Mouse (Mus musculus): ENCODE data around the gene Plpp1.

The Plpp1 gene

DNA sequence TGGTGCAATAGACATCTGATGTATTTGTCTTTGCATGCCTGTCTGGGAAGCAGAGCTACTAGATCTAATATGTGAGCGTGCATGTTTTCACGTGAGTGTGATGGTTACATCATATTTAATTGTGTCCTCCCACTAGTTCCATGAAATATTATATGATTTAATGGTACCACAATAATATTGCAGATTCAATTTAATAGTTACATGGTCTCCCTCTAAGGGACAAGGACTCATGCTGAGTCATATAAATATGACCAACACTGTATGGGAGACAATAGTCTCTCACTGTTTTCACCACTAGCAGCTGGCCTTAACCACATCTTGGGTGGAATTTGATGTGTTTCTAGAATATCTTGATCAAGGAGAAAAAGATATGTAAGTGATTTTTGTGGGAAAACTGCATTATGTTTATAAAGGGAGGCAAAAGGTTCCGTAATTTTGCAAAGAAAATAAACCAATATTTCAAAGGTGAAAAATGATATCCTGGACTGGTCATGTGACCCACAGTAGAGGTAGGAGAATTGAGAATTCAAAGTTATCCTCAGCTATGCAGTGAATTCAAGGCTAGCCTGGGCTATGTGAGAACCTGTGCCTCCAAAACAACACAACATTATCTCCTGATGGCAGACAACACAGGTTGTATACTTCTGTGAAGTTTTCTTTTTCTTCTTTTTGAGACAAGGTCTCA, 26.5 kb upstream of the Plpp1 start:
- no peak for DNase-seq (ENCODE audit: low spot score in 2 of 2)

DNA sequence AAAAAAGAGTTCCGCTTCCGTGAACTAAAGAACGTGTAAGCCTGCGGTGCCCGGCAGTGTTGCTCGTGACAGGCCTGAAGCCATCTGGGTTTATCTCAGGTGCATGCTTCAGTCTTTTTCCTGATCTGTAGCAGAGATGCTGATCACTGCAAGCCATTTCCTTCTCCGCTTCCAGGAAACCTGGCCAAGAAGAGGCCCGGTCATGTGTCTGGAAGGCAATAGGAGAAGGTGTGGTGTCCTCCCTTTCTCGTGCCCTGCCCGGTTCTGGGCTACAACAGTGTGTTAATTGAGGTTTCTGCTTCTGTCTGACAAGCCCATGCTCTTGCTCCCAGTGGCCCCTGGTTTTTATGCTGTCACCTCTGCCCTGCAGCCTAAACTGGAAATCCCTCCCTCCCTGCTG, 24.7 kb upstream of the Plpp1 start:
- DNase-seq (ENCODE audit: low spot score in 2 of 2): no peak

DNA sequence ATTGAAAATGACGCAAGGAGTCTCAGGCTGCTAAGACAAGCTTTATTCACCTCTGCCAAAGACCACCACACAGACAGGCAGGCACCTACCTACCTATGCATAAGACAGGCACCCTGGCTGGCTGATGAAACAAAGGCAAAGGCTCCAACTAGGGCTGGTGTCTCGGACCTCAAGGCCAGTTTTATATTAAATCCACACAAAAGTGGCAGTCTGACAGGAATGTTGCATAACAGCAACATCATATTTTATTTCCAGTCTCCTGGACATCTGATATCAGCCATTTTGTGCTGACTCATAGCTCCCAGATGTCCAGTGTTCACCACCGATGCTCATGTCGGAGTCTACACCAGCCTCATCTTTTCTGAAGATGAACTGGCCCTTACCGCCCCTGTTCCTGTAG, 22.2 kb upstream of the Plpp1 start:
- DNase-seq (ENCODE audit: low spot score in 2 of 2): no peak

DNA sequence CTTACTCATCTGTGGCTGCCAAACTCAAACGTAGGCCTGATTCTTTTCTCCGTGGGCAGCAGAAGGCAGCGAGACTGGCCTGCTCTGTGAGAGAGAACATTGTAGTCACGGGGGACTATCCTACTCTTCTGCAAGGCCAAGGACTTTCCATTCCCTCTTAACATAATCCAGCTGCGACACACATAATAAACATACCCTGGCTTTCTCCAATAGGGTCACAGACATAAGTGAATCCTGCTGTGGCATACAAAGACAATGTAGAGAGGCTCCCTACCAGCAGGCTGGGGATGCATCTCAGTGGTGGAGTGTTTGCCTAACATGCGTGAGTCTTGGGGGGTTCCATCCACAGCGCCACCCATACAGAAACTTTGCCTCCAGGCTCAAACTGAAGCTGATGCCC, 15.3 kb upstream of the Plpp1 start:
- no peak for DNase-seq (ENCODE audit: low spot score in 2 of 2)

DNA sequence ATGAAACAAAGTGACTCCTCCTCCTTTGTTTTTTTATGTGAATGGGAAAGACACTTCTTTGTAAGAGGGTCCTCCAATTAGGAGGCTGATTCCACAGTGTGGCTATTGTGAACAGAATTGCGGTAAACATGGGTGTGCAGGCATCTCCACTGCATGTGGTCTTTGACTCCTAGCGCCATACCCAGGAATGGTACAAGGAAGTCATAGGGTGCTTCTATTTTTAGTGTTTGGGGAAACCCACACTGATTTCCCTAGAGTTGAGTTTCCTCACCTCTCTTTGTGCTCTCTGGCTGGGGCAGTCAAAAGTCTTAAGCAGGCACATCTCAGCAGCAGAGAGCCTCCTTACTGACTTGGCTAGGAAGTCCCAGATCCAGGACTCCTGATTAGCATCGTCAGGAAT, 14.4 kb upstream of the Plpp1 start:
- no peak for DNase-seq (ENCODE audit: low spot score in 2 of 2)

DNA sequence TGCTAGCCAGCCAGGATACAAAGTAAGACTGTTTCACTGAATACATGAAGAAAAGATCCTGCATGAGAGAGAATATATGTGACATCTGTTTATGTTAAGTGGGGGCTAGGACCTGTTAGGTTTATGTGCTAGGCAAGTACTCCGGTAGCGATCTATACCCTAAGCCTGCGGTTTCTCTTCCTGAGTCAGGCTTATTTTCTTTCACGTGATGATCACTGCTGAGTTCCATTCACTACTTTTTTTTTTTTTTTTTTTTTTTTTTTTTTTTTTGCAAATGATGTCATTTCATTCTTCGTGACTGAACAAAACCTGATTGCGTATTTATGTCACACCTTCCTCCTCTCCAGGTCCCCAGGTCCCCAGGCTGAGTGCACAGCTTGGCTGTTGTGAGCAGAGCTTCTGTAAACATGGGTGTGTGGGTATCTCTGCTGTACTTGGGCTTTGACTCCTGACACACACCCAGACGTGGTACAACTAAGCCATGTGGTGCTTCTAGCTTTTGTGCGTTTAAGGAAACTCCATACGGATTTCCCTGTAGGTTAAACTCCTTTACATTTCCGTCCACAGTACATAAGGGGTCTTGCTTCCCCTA, 13.6 kb upstream of the Plpp1 start:
- DNase-seq (ENCODE audit: low spot score in 2 of 2): no peak

DNA sequence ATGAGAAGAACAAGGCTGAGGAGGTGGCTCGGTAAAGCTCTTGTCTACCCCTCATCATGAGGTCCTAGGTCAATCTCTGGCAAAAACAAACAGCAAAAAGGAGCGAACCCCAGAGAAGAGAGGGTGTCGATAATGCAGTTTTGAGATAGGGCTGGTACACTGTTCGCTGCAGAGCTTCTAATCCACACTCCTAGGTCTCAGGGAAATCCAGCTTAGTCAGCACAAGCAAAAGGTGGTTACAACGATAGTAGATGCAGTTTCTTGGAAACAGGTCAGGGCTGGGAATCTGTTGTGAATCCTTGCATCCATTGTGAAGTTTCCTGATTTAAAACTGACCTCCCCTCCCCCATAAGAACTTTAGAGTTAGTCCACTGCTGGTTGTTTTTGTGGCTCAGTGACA, 9.8 kb upstream of the Plpp1 start:
- no peak for DNase-seq (ENCODE audit: low spot score in 2 of 2)

DNA sequence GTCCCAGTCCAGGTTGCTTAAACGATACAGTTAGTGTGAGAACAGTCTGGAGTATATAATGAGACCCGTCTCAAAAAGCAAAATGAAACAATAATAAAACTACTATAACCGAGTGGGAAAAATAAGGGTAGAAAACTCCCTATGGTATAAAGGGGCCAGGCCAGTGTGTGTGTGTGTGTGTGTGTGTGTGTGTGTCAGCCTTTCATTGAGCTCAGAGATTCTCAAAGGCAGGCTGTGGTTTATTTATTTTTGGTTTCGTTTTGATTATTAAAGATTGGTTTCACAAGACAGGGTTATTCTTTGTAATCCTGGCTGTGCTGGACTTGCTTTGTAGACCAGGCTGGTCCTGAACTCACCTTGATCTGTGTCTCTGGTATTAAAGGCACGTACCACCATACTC, 8.7 kb upstream of the Plpp1 start:
- DNase-seq (ENCODE audit: low spot score in 2 of 2): no peak

DNA sequence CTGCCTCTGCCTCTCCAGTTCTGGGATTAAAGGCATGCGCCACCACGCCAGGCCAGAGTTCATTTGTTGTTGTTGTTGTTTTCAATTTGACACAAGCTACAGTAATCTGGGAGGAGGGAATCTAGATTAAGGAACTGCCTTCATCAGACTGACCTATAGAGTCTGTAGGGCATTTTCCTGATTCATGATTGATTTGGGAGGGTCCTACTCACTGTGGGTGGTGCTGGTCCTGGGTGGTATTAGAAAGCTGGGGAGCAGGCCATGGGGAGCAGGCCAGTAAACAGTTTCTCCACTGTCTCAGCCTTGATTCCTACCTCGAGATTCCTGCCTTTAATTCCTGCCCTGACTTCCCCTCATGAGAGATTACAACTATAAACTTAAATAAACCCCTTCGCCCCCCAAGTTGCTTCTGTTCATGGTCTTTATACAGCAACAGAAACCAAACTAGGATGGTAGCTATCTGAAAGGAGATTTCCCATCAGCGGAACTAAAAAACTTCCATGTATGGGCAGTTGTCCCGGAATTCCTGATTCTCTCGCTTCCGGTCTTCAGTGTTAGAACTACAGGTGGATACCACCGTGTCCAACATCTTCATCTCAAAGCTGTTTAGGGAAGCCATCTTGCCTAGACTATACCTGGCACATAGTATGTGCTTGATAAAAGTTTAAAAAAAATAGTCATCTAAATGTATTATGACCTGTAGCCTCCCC, 2.2 kb upstream of the Plpp1 start:
- DNase-seq (ENCODE audit: low spot score in 2 of 2): no peak

DNA sequence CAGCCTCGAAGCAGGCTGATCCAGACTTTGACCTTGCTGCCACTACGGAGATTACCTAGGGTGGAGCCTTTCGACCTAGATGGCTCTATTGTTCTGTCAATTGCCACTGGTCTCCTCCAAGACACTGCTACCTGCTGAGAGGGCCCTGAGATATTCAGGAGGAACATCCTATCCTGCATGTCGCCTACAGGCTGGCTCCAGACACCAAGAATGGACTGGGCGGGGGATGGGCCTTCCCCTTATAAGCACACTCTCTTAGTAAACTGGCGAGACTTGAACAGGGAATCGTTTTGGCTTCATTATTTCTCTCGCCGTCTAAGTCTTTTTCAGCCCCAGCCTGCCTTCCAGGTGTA, 1.7 kb upstream of the Plpp1 start:
- DNase-seq (ENCODE audit: low spot score in 2 of 2): no peak

DNA sequence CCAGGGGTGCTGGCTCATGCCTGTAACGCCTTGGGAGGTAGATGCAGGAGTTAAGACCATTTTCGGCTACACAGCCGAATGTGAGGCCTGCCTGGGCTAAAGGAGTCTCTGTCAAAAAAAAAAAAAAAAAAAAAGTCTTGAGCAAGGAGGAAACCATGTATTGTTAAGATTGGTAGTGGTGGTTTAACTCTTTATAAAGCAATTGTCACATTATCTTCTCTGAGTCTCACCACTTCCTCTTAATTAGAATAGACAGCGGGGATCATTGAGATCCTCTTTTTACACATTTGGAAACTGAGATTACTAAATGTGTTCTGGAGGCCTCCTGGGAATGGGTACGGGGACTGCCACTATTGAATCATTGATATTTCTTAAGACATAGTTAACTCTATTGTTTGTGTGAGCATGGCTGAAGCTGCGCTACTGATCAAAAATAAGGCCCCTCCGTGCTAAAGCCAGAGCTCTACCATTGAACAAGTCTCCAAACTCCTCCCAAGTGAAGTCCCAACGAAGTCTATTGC, 811 bp upstream of the Plpp1 start:
- no peak for DNase-seq (ENCODE audit: low spot score in 2 of 2)

DNA sequence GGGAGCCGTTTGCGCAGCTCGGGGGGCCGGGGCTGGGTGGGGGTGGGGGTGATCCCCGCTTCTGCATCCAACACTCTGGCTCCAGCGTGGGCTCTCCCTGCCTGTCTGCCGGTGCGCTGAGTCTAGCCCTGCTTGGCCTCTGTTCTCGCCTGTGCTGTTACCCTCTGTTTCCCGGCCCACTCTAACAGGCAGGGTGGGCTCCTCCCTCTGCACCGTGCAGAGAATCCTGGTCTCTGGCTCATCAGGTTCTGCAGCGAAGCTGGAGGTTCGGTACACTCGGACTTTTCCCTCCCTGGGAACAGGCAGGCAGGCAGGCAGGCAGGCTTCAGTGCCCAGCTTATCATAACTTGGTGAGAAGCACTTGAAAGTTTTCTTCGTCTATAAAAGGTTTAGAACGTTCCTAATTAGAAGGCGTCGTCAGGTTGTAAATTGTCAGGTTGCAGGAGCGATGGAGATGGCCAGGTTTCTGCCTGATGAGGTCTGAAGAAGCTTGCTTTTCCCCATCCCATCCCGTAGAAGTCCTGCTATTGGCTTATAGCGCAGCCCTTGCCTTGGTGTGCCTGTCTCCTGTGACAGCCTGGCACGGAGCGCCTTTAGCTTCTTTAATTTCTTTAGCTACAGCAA, 901 bp downstream of the Plpp1 start:
- DNase-seq (ENCODE audit: low spot score in 2 of 2): peak in 1 of 2 experiments; percentile 10

DNA sequence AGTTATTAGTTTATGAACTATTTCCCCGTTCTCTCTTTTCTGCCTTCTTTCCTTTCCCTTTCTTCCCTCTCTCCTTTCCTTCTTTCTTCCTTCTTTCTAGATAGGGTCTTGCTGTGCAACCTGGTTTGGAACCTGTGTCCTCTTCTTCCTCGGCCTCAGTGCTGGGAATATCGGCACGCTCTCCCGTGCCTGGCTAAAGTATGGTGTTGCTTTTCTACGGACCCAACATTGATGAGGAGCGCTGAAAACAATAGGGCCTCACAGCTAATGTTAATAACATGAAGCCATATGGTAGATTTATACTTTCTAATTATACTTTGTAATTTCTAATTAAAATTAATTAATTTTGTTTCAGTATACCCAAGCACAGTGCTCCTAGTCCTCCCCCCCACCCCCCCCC, 2.5 kb downstream of the Plpp1 start:
- no peak for DNase-seq (ENCODE audit: low spot score in 2 of 2)

DNA sequence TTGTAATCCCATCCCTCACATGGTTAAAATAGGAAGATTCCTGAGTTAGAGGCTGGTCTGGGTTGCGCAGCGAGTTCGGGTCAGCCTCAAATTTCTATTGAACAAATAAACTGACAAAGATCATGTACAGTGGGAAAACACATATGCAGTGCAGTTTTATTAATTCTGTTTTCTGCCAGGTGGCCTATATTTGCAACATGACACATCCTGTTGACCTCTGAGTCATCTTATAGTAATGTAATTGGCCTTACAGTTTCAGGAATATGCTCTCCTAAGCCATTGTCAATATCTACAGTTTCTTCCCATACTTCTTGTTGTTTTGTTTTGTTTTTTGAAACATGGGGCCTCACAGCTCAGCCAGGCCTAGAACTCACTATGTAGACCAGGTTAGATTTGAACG, 3.1 kb downstream of the Plpp1 start:
- no peak for DNase-seq (ENCODE audit: low spot score in 2 of 2)

DNA sequence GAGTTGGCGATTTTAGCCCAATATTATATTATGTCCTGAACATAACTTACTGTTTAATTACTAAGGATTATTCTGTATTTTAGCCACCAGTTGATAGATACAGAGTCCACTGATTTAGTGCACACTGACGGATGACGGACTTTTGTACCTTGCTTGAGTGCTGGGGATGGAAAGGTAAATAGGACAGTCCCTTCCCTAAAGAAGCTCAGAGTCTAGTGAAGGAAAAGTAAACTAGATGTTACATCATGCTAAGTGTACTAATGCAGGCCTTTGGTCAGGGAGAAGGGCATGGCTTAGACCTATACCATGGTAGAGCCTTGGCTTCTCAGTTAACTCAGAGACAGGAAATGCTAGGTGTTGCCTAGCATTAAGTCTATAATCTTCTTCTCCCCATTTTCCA, 4.9 kb downstream of the Plpp1 start:
- DNase-seq (ENCODE audit: low spot score in 2 of 2): no peak

DNA sequence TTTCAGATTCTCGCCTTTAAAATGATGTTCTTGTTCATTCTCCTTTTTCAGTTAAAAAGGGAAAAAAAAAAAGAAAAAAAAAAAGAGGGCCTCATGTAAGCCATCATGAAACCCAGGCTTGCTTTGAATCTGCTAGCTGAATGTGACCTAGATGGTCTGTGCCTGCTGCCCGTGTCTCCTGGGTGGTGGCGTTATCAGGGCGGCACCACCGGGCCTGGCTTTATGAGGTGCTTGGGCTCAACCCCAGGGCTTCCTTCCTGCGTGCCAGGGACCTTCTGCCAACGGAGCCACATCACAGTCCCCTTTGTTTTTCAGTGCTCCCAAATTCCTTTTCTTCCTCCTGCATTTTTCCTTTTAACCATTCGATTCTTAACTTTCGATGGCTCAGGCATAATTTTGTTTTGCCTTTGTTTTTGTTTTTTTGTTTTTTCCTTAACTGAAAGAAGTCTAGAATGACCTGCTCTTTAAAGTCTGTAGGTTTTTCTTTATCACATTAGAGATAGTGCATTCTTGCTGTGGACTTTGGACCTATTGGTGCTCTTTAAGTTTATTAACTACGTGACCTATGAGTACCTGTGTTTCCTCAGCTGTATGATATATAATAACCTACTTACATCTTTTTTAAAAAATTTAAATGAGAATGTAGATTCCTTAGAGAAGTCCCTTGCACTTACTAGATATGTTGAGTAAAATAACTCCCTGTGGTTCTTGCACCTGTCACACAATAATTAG, 7.5 kb downstream of the Plpp1 start:
- no peak for DNase-seq (ENCODE audit: low spot score in 2 of 2)

DNA sequence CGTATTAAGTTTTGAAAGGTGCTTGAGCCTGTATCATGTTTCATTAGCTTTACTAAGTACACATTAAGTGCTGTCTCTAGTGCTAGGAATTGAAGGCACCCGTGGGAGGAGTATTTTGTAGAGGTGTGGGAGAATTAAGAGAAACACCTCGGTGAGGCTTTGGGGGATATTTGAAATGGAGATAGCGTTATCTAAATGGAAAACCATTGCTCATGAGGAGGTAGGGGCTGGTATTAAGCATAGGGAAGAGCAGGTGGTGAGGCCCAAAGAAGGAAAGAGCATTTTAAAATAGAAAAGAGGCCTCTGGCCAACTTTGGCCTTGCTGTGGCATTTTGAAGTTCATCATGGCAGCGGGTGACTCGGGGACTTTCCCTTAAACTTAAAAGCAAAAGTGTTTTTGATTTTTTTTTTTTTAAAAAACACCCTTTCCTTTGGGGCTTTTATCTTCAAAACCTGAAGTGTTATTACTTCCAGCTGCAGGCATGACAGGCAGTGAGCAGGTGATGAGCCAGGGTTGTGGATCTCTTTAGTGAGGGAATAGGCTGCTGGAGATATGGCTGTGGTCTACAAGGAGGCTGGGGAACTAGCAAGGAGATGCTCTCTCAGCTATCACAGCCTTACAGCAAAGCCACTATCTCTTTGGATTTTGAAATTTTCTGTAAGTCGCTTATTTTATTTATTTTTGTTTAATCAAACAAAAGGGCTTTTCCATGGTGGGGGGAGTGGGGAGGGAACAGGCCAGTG, 9.1 kb downstream of the Plpp1 start:
- DNase-seq (ENCODE audit: low spot score in 2 of 2): no peak

DNA sequence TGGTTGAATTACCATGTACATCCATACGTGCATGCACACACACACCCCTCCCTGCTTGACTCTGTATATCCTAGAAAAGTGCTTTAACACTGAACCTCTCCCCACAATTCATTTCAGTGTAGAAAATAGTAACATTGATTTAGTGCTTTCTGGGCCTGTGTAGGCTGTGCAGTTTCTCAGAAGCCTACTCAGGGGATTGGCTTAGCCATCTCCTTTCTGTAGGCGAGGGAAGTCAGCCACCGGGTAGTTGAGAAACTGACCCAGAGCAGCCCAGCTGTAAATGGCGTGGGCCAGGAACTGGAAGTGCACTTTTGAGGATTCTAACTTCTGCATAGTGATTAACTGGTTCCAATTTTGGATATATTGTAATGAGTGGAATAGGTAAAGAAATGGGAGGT, 9.7 kb downstream of the Plpp1 start:
- DNase-seq (ENCODE audit: low spot score in 2 of 2): no peak

DNA sequence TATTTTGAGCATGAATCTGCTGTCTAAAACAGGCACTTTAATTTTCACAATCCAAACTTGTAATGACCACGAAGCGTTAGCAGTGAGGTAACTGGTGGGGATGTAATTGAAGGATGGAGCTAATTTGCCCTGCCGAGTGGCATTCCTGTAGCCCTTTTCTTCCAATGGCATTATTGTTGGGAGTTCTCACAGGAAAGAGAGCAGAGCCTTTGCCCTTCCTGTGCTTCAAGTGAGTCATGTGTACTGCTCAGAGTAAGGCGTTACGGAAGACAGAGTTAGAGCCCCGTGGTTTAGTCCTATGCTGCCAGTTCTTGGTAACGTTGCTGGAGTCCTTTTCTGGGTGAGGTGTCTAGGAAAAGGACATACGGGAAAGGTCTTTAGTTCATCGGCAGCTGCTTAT, 10.2 kb downstream of the Plpp1 start:
- DNase-seq (ENCODE audit: low spot score in 2 of 2): no peak

DNA sequence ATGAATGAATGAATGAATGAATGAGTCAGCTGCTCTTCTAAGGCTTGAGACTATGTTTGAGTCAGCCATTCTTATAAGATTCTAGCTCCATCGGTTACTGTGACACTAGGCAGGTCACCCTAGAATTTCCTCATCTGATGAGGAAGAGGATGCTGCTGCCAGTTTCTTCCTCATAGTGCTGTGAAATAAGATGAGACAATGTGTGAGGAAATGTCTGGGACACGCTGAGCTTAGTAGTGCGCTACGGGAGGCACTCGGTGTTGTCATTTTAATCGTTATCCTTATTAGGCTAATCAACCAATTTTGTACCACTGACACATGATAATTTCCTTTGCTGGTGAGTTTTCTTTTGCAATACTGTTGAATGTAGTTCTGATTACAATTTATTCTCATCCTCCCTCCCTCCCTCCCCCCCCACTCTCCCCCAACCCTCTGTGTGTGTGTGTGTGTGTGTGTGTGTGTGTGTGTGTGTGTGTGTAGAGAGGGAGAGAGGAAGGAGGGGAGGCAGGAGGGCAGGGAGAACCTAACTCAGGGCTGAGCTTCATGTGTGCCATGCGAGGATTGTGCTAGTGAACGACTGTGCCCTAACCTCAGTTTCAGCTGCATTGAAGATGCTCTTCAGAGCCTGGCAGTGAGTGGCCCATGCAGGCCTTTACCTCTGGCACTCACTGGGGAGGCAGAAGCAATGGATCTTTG, 11.3 kb downstream of the Plpp1 start:
- DNase-seq (ENCODE audit: low spot score in 2 of 2): no peak

DNA sequence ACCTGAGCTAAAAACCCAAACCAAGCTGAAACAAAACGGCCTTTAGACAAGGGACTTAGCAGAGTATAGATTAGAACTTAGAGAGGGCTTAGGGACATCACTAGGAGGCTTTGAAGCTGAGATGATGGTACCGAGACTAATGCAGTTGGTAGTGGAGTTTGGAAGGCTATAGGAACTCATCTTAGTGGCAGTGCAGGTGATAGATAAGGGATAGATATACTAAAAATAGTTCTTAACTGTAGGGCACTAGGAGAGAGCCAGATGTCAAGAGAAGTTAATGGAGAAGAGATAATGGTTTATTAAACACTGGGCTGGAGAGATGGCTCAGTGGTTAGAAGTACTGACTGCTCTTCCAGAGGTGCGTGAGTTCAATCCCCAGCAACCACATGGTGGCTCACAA, 15.4 kb downstream of the Plpp1 start:
- no peak for DNase-seq (ENCODE audit: low spot score in 2 of 2)

All from frontal cortex, postnatal 25 days (tissue).